In the genomic region with DNA sequence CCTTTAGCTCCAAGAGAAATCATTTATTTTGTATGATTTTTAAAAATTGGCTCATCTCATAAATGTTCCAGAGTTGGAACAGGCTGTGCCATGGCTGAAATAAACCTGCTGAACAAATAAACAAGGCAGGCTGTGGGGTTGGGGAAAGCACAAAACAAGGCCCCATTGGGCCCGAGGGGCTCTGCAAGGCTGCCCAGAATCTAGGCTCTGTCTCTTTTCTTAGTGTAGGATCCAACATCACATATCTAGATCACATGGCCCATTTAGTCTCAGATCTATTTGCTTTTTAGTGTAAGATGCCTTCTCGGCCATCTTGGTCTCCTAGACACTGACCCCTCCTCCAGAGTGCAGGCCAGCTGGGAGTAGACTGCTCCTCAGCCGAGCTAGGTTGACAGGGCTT, we compare ENCODE assay signal across 22 mouse cellular contexts. TPM values are rescaled to one million over a fixed set of nuclear protein-coding genes. Genes with fewer than 3 reads are reported as not detected.
A peak's percentile ranks its signal among the peaks of the same experiment; 100 is the strongest.
DNase-seq lines count a peak whose midpoint lies in the region; ATAC-seq and TF ChIP-seq lines count a peak whose summit lies in the region.
"Had no signal": no experiment of that assay in that cellular context is flagged by ENCODE, and none has a peak within 500 bp of the region (broad histone marks: within the 10 kb centered on the region; RNA-seq: fewer than 3 reads in every experiment).

No protein-coding gene starts in this region.

- H3K27ac ChIP-seq in gastrocnemius, adult 2 months: peak overlapping the region; percentile 71
- peak overlapping the region; percentile 47; the same call in 1 of the 2 replicates for H3K27ac ChIP-seq in heart, embryonic 10.5 days
- 0 out of 2 replicates have a peak overlapping the region, but pooled peaks have one; percentile 11 for H3K27ac ChIP-seq in kidney, embryonic 14.5 days (ENCODE audit: low read depth, low read length)
- H3K27ac ChIP-seq in neural tube, embryonic 15.5 days (replicated peaks): no peak overlapping the region
- H3K27ac ChIP-seq: embryonic facial prominence, embryonic 10.5 days; forebrain, embryonic 13.5 days; heart, embryonic 13.5 days; hindbrain, embryonic 14.5 days had no signal

- H3K4me3 ChIP-seq in gastrocnemius, adult 2 months: no peak overlapping the region
- H3K4me3 ChIP-seq in heart, embryonic 10.5 days: no peak overlapping the region
- H3K4me3 ChIP-seq in kidney, embryonic 14.5 days (ENCODE audit: low read length): no peak overlapping the region
- no peak overlapping the region for H3K4me3 ChIP-seq in neural tube, embryonic 15.5 days (replicated peaks)
- H3K4me3 ChIP-seq: embryonic facial prominence, embryonic 10.5 days; forebrain, embryonic 13.5 days; heart, embryonic 13.5 days had no signal

- H3K27me3 ChIP-seq in heart, embryonic 10.5 days (ENCODE audit: insufficient read depth, poor library complexity, severe bottlenecking): no peaks in the 10 kb centered on the region
- no peaks in the 10 kb centered on the region for H3K27me3 ChIP-seq in kidney, embryonic 14.5 days (ENCODE audit: control insufficient read depth, insufficient read depth, low read length)
- no peaks in the 10 kb centered on the region for H3K27me3 ChIP-seq in neural tube, embryonic 15.5 days (replicated peaks)
- H3K27me3 ChIP-seq: forebrain, embryonic 13.5 days; heart, embryonic 13.5 days had no signal

- H3K4me1 ChIP-seq in heart, embryonic 10.5 days: peaks cover 47% of the 10 kb centered on the region
- peaks cover 11% of the 10 kb centered on the region for H3K4me1 ChIP-seq in kidney, embryonic 14.5 days (ENCODE audit: control insufficient read depth, insufficient read depth, low read length)
- H3K4me1 ChIP-seq in neural tube, embryonic 15.5 days: peaks cover 10% of the 10 kb centered on the region

- TF ChIP-seq CTCF in gastrocnemius, adult 2 months (IDR thresholded peaks at IDR 0.05): no peak

- no peak overlapping the region for H3K9ac ChIP-seq in kidney, embryonic 14.5 days (ENCODE audit: low read depth, low read length)
- no peak overlapping the region for H3K9ac ChIP-seq in neural tube, embryonic 15.5 days (replicated peaks)
- H3K9ac ChIP-seq: forebrain, embryonic 13.5 days; forebrain, postnatal 0 days; heart, embryonic 13.5 days; hindbrain, embryonic 14.5 days had no signal

- no peaks in the 10 kb centered on the region for H3K9me3 ChIP-seq in heart, embryonic 10.5 days
- no peaks in the 10 kb centered on the region for H3K9me3 ChIP-seq in kidney, embryonic 14.5 days (ENCODE audit: control insufficient read depth, low read length)
- no peaks in the 10 kb centered on the region for H3K9me3 ChIP-seq in neural tube, embryonic 15.5 days (replicated peaks)
- H3K9me3 ChIP-seq: embryonic facial prominence, embryonic 10.5 days; forebrain, embryonic 13.5 days; G1E; heart, embryonic 13.5 days had no signal

- intact Hi-C loops in gastrocnemius, adult 2 months (cut with DNase I): no loop called here
- intact Hi-C loops in heart, postnatal 14 days (cut with DNase I): loop anchor here (5.0 to 10.0 kb wide), 2 partner anchors 46 to 358 kb away; no protein-coding TSS in a partner anchor

- DNase-seq in gastrocnemius, adult 2 months: no peak
- DNase-seq in gastrocnemius, adult 8-10 months (ENCODE audit: low spot score in 2 of 2): no peak
- DNase-seq in heart, embryonic 10.5 days (ENCODE audit: low spot score): no peak
- DNase-seq in heart, postnatal 14 days: no peak
- no peak for DNase-seq in kidney, adult 18-20 months
- DNase-seq in neural tube, embryonic 10.5 days (ENCODE audit: extremely low spot score, low spot score): no peak
- DNase-seq: adrenal gland, adult 8-10 months; adrenal gland, postnatal 36 days; B cell, adult 2 months; cerebellum, adult 2 months; cerebellum, postnatal 10 days; forebrain, postnatal 0 days; gastrocnemius, postnatal 36 days had no signal

- H3K36me3 ChIP-seq in heart, embryonic 10.5 days: 0 out of 2 replicates have a peak, but pooled peaks cover 13% of the 10 kb centered on the region
- H3K36me3 ChIP-seq in kidney, embryonic 14.5 days (ENCODE audit: control insufficient read depth, insufficient read depth, low read length): peaks cover 2% of the 10 kb centered on the region; the same call in 1 of the 2 replicates
- H3K36me3 ChIP-seq in neural tube, embryonic 15.5 days: peaks cover 14% of the 10 kb centered on the region
- H3K36me3 ChIP-seq: heart, embryonic 13.5 days had no signal

- H3K4me2 ChIP-seq in kidney, embryonic 14.5 days (replicated peaks; ENCODE audit: low read depth, low read length): no peak overlapping the region
- H3K4me2 ChIP-seq in neural tube, embryonic 15.5 days: no peak overlapping the region
- H3K4me2 ChIP-seq: forebrain, embryonic 13.5 days; heart, embryonic 13.5 days; hindbrain, embryonic 14.5 days had no signal

- ATAC-seq in kidney, embryonic 14.5 days (ENCODE audit: low FRiP score, low TSS enrichment): no peak
- peak; percentile 50; the same call in 1 of the 2 replicates for ATAC-seq in neural tube, embryonic 15.5 days (ENCODE audit: low FRiP score)
- ATAC-seq: CD4-positive, CD25-positive, alpha-beta regulatory T cell, adult 4 months; forebrain, embryonic 13.5 days; forebrain, postnatal 0 days; intestine, embryonic 16.5 days had no signal

- WGBS in heart, embryonic 10.5 days: 74% methylated on average over 3 of the region's 3 CpGs
- WGBS in kidney, embryonic 14.5 days: 54% methylated on average over 3 of the region's 3 CpGs
- 47% methylated on average over 3 of the region's 3 CpGs for WGBS in neural tube, embryonic 15.5 days

RNA-seq across cellular contexts. Expression of gene Mrpl33, which starts 30.3 kb away (rescaled TPM):
- total RNA-seq in gastrocnemius, adult 2 months (2021): 100 to 1,000 TPM; 221 to 296 TPM
- total RNA-seq in gastrocnemius, adult 8-10 months (2022): 100 to 1,000 TPM; 256 to 270 (median 258) TPM
- polyA plus RNA-seq in heart, embryonic 10.5 days (2016; fragmentation: Nextera tagmentation; extraction: Ambion mirVana): 294 and 320 TPM in 2 replicates
- total RNA-seq in heart, postnatal 14 days (2021): 100 to 1,000 TPM; 280 to 291 TPM
- 253 and 349 TPM in 2 replicates for polyA plus RNA-seq in kidney, embryonic 14.5 days (2014; fragmentation: Nextera tagmentation; extraction: Ambion mirVana)
- polyA plus RNA-seq in neural tube, embryonic 15.5 days (2015; fragmentation: Nextera tagmentation; extraction: Ambion mirVana): 227 and 235 TPM in 2 replicates

RNA-seq across cellular contexts. Expression of gene Supt7l, which starts 38.9 kb away (rescaled TPM):
- total RNA-seq in gastrocnemius, adult 2 months (2021): 10 to 100 TPM in 1 of 2 experiments, 1 to 10 TPM in 1; 9.6 to 12.5 TPM
- total RNA-seq in gastrocnemius, adult 8-10 months (2022): 10 to 100 TPM; 10.6 to 12.5 (median 11.2) TPM
- polyA plus RNA-seq in heart, embryonic 10.5 days (2016; fragmentation: Nextera tagmentation; extraction: Ambion mirVana): 21.7 and 22.5 TPM in 2 replicates
- 10 to 100 TPM; 13.9 to 14.0 TPM for total RNA-seq in heart, postnatal 14 days (2021)
- polyA plus RNA-seq in kidney, embryonic 14.5 days (2014; fragmentation: Nextera tagmentation; extraction: Ambion mirVana): 18.5 and 23.8 TPM in 2 replicates
- polyA plus RNA-seq in neural tube, embryonic 15.5 days (2015; fragmentation: Nextera tagmentation; extraction: Ambion mirVana): 25.5 and 26.0 TPM in 2 replicates

RNA-seq across cellular contexts. Expression of gene Slc4a1ap, which starts 39.7 kb away (rescaled TPM):
- total RNA-seq in gastrocnemius, adult 2 months (2021): 10 to 100 TPM; 20.5 to 25.7 TPM
- 10 to 100 TPM; 21.0 to 25.7 (median 22.2) TPM for total RNA-seq in gastrocnemius, adult 8-10 months (2022)
- polyA plus RNA-seq in heart, embryonic 10.5 days (2016; fragmentation: Nextera tagmentation; extraction: Ambion mirVana): 24.2 and 31.5 TPM in 2 replicates
- total RNA-seq in heart, postnatal 14 days (2021): 10 to 100 TPM; 21.4 to 21.9 TPM
- 31.1 and 31.2 TPM in 2 replicates for polyA plus RNA-seq in kidney, embryonic 14.5 days (2014; fragmentation: Nextera tagmentation; extraction: Ambion mirVana)
- 32.4 and 38.1 TPM in 2 replicates for polyA plus RNA-seq in neural tube, embryonic 15.5 days (2015; fragmentation: Nextera tagmentation; extraction: Ambion mirVana)
